Mouse (Mus musculus): ENCODE measurements around the gene Pms1.

The Pms1 gene

GRCm38 (mm10) chr1:53194536-53194935 lies 102.3 kb downstream of the Pms1 start:
- no peak for DNase-seq (ENCODE audit: low spot score)

- no peak for DNase-seq (ENCODE audit: low spot score)
These were observed 105.6 kb downstream of the Pms1 start for GRCm38 (mm10) chr1:53191234-53191633.

- DNase-seq (ENCODE audit: low spot score): no peak
These were observed 107.2 kb downstream of the Pms1 start for GRCm38 (mm10) chr1:53189620-53190019.

GRCm38 (mm10) chr1:53187536-53187935 lies 109.3 kb downstream of the Pms1 start, which contains the start of gene 1700019A02Rik:
Gene 1700019A02Rik (minus strand): TSS chr1:53187636.
- DNase-seq (ENCODE audit: low spot score): no peak

GRCm38 (mm10) chr1:53186301-53186700 lies 110.5 kb downstream of the Pms1 start:
- DNase-seq (ENCODE audit: low spot score): no peak

- DNase-seq (ENCODE audit: low spot score): no peak
These were observed 139.1 kb downstream of the Pms1 start for GRCm38 (mm10) chr1:53157715-53158114.

Data from c-Kit-positive CD71-positive TER-119-positive erythroid progenitor cells, embryonic 14.5 days (primary cell).